Mouse (Mus musculus): ENCODE measurements around the gene Rad23b. TPM values are rescaled to one million over a fixed set of nuclear protein-coding genes. Genes with fewer than 3 reads are reported as not detected.
"Not testable (repeated sequence)": the region's sequence is repeated elsewhere in the genome, so short reads cannot be mapped to it uniquely, and the experiment has no call there.

The Rad23b gene
- total and polyA plus RNA-seq, 2 experiments from 2014 or later = 87.1 to 195 TPM

- 75% methylated on average over 4 of the region's 4 CpGs for WGBS
Measured at GRCm38 (mm10) chr4:55327508-55327907, 22.3 kb upstream of the Rad23b start.

GRCm38 (mm10) chr4:55328471-55328870, 21.4 kb upstream of the Rad23b start:
- ATAC-seq (ENCODE audit: low FRiP score) (no peak), DNase-seq (ENCODE audit: low spot score) (no peak)
- Histone ChIP-seq H3K9me3 (ENCODE audit: low read length) (no peaks in the 10 kb centered on the region), H3K27ac (ENCODE audit: low read depth, low read length) (no peak overlapping the region), H3K27me3 (ENCODE audit: insufficient read depth, low read length) (no peaks in the 10 kb centered on the region), H3K4me2 (ENCODE audit: low read depth, low read length, poor library complexity, severe bottlenecking) (no peak overlapping the region), H3K4me3 (ENCODE audit: low read depth, low read length) (no peak overlapping the region), H3K4me1 (ENCODE audit: insufficient read depth, low read length) (no peaks in the 10 kb centered on the region), H3K9ac (replicated peaks; ENCODE audit: low read length, poor library complexity, severe bottlenecking) (no peak overlapping the region), H3K36me3 (ENCODE audit: insufficient read depth, low read length) (no peaks in the 10 kb centered on the region)
- WGBS = 87% methylated on average over 11 of the region's 11 CpGs
- no peak for TF ChIP-seq CTCF (IDR thresholded peaks at IDR 0.05)

More at GRCm38 (mm10) chr4:55327508-55327907, 22.3 kb upstream of the Rad23b start:
- Histone ChIP-seq H3K27ac (ENCODE audit: low read depth, low read length) (no peak overlapping the region), H3K27me3 (ENCODE audit: insufficient read depth, low read length) (no peaks in the 10 kb centered on the region), H3K4me2 (ENCODE audit: low read depth, low read length, poor library complexity, severe bottlenecking) (no peak overlapping the region), H3K4me3 (ENCODE audit: low read depth, low read length) (no peak overlapping the region), H3K36me3 (ENCODE audit: insufficient read depth, low read length) (no peaks in the 10 kb centered on the region), H3K9me3 (ENCODE audit: low read length) (no peaks in the 10 kb centered on the region), H3K4me1 (ENCODE audit: insufficient read depth, low read length) (no peaks in the 10 kb centered on the region), H3K9ac (replicated peaks; ENCODE audit: low read length, poor library complexity, severe bottlenecking) (no peak overlapping the region)
- ATAC-seq (ENCODE audit: low FRiP score) = no peak
- TF ChIP-seq CTCF (IDR thresholded peaks at IDR 0.05) = no peak
- no peak for DNase-seq (ENCODE audit: low spot score)

- not testable (repeated sequence) for DNase-seq (ENCODE audit: low spot score); H3K36me3 ChIP-seq (ENCODE audit: insufficient read depth, low read length); H3K4me3 ChIP-seq (ENCODE audit: low read depth, low read length); H3K9ac ChIP-seq (replicated peaks; ENCODE audit: low read length, poor library complexity, severe bottlenecking); H3K4me1 ChIP-seq (ENCODE audit: insufficient read depth, low read length); H3K9me3 ChIP-seq (ENCODE audit: low read length); H3K27me3 ChIP-seq (ENCODE audit: insufficient read depth, low read length); H3K27ac ChIP-seq (ENCODE audit: low read depth, low read length); ATAC-seq (ENCODE audit: low FRiP score); H3K4me2 ChIP-seq (ENCODE audit: low read depth, low read length, poor library complexity, severe bottlenecking)
- WGBS = 92% methylated on average over 6 of the region's 7 CpGs
Measured at GRCm38 (mm10) chr4:55328928-55329327, 20.9 kb upstream of the Rad23b start.

- H3K27me3 ChIP-seq (ENCODE audit: insufficient read depth, low read length) = no peaks in the 10 kb centered on the region
- 86% methylated on average over 8 of the region's 8 CpGs for WGBS
- H3K4me2 ChIP-seq (ENCODE audit: low read depth, low read length, poor library complexity, severe bottlenecking) = no peak overlapping the region
- H3K36me3 ChIP-seq (ENCODE audit: insufficient read depth, low read length) = no peaks in the 10 kb centered on the region
- no peak overlapping the region for H3K9ac ChIP-seq (replicated peaks; ENCODE audit: low read length, poor library complexity, severe bottlenecking)
- H3K4me3 ChIP-seq (ENCODE audit: low read depth, low read length) = no peak overlapping the region
- no peak for ATAC-seq (ENCODE audit: low FRiP score)
- no peaks in the 10 kb centered on the region for H3K9me3 ChIP-seq (ENCODE audit: low read length)
- no peak overlapping the region for H3K27ac ChIP-seq (ENCODE audit: low read depth, low read length)
- DNase-seq (ENCODE audit: low spot score) = no peak
- no peaks in the 10 kb centered on the region for H3K4me1 ChIP-seq (ENCODE audit: insufficient read depth, low read length)
- no peak for TF ChIP-seq CTCF (IDR thresholded peaks at IDR 0.05)
Measured at GRCm38 (mm10) chr4:55329621-55330346, 20.1 kb upstream of the Rad23b start.

GRCm38 (mm10) chr4:55335030-55335770, 14.6 kb upstream of the Rad23b start:
- Histone ChIP-seq H3K4me3 (ENCODE audit: low read depth, low read length) (no peak overlapping the region), H3K27me3 (ENCODE audit: insufficient read depth, low read length) (no peaks in the 10 kb centered on the region), H3K4me2 (ENCODE audit: low read depth, low read length, poor library complexity, severe bottlenecking) (no peak overlapping the region), H3K9me3 (ENCODE audit: low read length) (no peaks in the 10 kb centered on the region), H3K27ac (ENCODE audit: low read depth, low read length) (no peak overlapping the region), H3K9ac (replicated peaks; ENCODE audit: low read length, poor library complexity, severe bottlenecking) (no peak overlapping the region), H3K36me3 (ENCODE audit: insufficient read depth, low read length) (no peaks in the 10 kb centered on the region), H3K4me1 (ENCODE audit: insufficient read depth, low read length) (no peaks in the 10 kb centered on the region)
- TF ChIP-seq CTCF (IDR thresholded peaks at IDR 0.05) = no peak
- no peak for ATAC-seq (ENCODE audit: low FRiP score)
- DNase-seq (ENCODE audit: low spot score) = no peak
- WGBS = 78% methylated on average over 5 of the region's 5 CpGs

- no peak overlapping the region for H3K4me2 ChIP-seq (ENCODE audit: low read depth, low read length, poor library complexity, severe bottlenecking)
- H3K27me3 ChIP-seq (ENCODE audit: insufficient read depth, low read length) = no peaks in the 10 kb centered on the region
- no peak for TF ChIP-seq CTCF (IDR thresholded peaks at IDR 0.05)
- H3K4me1 ChIP-seq (ENCODE audit: insufficient read depth, low read length) = no peaks in the 10 kb centered on the region
- H3K9ac ChIP-seq (replicated peaks; ENCODE audit: low read length, poor library complexity, severe bottlenecking) = no peak overlapping the region
- no peaks in the 10 kb centered on the region for H3K9me3 ChIP-seq (ENCODE audit: low read length)
- no peaks in the 10 kb centered on the region for H3K36me3 ChIP-seq (ENCODE audit: insufficient read depth, low read length)
- DNase-seq (ENCODE audit: low spot score) = no peak
- WGBS = 83% methylated on average over 1 of the region's 1 CpGs
- H3K27ac ChIP-seq (ENCODE audit: low read depth, low read length) = no peak overlapping the region
- H3K4me3 ChIP-seq (ENCODE audit: low read depth, low read length) = no peak overlapping the region
- no peak for ATAC-seq (ENCODE audit: low FRiP score)
Measured at GRCm38 (mm10) chr4:55338905-55339304, 10.9 kb upstream of the Rad23b start.

All from midbrain, postnatal 0 days (tissue).